Mouse (Mus musculus): ENCODE results near the gene Tprkb.
"Not testable (repeated sequence)": the region's sequence is repeated elsewhere in the genome, so short reads cannot be mapped to it uniquely, and the experiment has no call there.

DNA sequence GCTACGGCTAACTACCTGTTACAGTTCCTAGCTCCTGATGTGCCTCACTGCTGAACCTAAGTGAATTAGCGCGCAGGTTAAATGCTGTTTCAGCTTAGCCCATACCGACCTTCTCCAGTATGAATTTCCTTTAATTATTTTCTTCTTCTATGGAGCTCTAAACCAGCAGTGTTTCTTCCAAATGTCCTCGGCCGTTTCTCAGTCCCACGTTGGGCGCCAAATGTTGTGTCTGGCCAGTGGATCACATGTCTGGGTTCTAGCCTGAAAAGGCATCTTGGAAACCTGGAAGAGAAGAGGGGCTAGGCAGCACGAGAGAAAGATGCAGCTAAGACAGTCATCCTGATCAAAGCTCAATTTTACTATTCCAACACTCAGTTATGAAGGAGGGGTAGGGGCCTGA, 28.4 kb upstream of the Tprkb start:
- TF ChIP-seq POLR2A (IDR thresholded peaks at IDR 0.05; ENCODE audit: borderline replicate concordance, low read depth, low read length); CTCF (IDR thresholded peaks at IDR 0.05; ENCODE audit: low read depth, low read length): not testable (repeated sequence)
